Mouse (Mus musculus): Measurements from ENCODE around the gene Emsy.

DNA sequence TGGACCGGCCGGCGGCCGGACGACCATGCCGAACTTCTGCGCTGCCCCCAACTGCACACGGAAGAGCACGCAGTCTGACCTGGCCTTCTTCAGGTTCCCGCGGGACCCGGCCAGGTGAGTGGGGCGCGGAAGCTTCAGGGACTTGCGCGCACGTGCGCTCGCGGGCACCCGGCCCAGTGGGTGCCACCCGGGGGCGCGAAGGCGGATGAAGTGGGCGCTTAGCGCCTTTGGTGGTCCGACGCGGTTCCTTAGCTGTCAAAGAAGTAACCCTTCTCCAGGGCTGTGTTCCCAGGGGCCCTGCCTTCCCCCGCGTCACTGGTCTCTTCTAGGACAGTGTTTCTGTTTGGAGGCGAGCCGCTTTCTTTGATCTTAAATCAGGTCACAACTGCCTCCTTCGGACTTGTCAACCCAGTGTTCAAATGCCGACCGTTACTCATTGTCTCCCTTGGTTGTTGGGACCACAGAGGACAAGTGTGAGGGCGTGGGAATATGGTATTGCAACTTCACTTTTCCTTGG is 46.8 kb upstream of the Emsy start:
- TF ChIP-seq CTCF (IDR thresholded peaks at IDR 0.05; ENCODE audit: extremely low read depth, insufficient read depth, low read length) = no peak
- TF ChIP-seq POLR2A (IDR thresholded peaks at IDR 0.05; ENCODE audit: extremely low read depth, insufficient read depth, low read length) = no peak
